Mouse (Mus musculus): ENCODE measurements around the gene Zfp52. TPM values are rescaled to one million over a fixed set of nuclear protein-coding genes. Genes with fewer than 3 reads are reported as not detected.
A peak's percentile ranks its signal among the peaks of the same experiment; 100 is the strongest.

The Zfp52 gene
- total and polyA plus RNA-seq, 3 experiments, result 2.8 to 3.5 TPM; not detected in 1

GRCm38 (mm10) chr17:21515403-21516105 lies 19.8 kb upstream of the Zfp52 start:
- Histone ChIP-seq H3K79me2 (ENCODE audit: control insufficient read depth, insufficient read depth, low read length, poor library complexity) (no peaks in the 10 kb centered on the region; the same call in 1 of the 2 replicates), H3K9ac (ENCODE audit: control insufficient read depth, low read depth, low read length, poor library complexity, severe bottlenecking) (peak overlapping the region; percentile 88), H3K27ac (ENCODE audit: control insufficient read depth, low read depth, low read length) (0 out of 2 replicates have a peak overlapping the region, but pooled peaks have one; percentile 90), H3K9me3 (replicated peaks; ENCODE audit: insufficient read depth, low read length) (no peaks in the 10 kb centered on the region), H3K36me3 (ENCODE audit: control insufficient read depth in 1 of 2, insufficient read depth in 2 of 2, low read length in 2 of 2) (no peaks in the 10 kb centered on the region), H3K4me3 (ENCODE audit: control insufficient read depth in 1 of 2, insufficient read depth in 1 of 2, low read depth in 2 of 2, low read length in 2 of 2) (peak overlapping the region; percentile 67 to 88), H3K27me3 (ENCODE audit: control insufficient read depth in 1 of 2, insufficient read depth in 2 of 2, low read length in 2 of 2) (no peaks in the 10 kb centered on the region), H3K4me1 (ENCODE audit: control insufficient read depth in 1 of 2, insufficient read depth in 2 of 2, low read length in 2 of 2) (no peaks in the 10 kb centered on the region)
- peak; percentile 92 for DNase-seq (ENCODE audit: low read depth, low spot score)
- TF ChIP-seq TBP (IDR thresholded peaks at IDR 0.05; ENCODE audit: low read depth, low read length) (0 out of 2 replicates have a peak, but pooled peaks have one; percentile 40), TAL1 (IDR thresholded peaks at IDR 0.05; ENCODE audit: low read length) (no peak), NRF1 (IDR thresholded peaks at IDR 0.05; ENCODE audit: insufficient read depth, low read depth, low read length, poor library complexity, severe bottlenecking) (no peak), RAD21 (IDR thresholded peaks at IDR 0.05; ENCODE audit: low read depth, low read length) (peak; percentile 87), ZNF384 (IDR thresholded peaks at IDR 0.05; ENCODE audit: low read depth, low read length) (peak; percentile 95), CTCF (IDR thresholded peaks at IDR 0.05 in 2 of 3, conservative IDR thresholded peaks at IDR 0.05 in 1 of 3; ENCODE audit: control insufficient read depth in 1 of 3, insufficient read depth in 1 of 3, low read depth in 2 of 3, low read length in 3 of 3, poor library complexity in 1 of 3, severe bottlenecking in 1 of 3) (peak; percentile 45 to 84 (median 70)), GATA1 (IDR thresholded peaks at IDR 0.05; ENCODE audit: low read depth, low read length) (no peak), USF1 (IDR thresholded peaks at IDR 0.05; ENCODE audit: low read depth, low read length) (no peak), GABPA (IDR thresholded peaks at IDR 0.05; ENCODE audit: low read depth, low read length) (no peak), SIN3A (IDR thresholded peaks at IDR 0.05; ENCODE audit: low read length) (0 out of 2 replicates have a peak, but pooled peaks have one; percentile 55), ETS1 (IDR thresholded peaks at IDR 0.05; ENCODE audit: low read depth, low read length) (no peak), ZC3H11A (IDR thresholded peaks at IDR 0.05; ENCODE audit: low read depth, low read length) (peak; percentile 70), RCOR1 (IDR thresholded peaks at IDR 0.05; ENCODE audit: low read depth, low read length) (no peak), POLR2AphosphoS5 (IDR thresholded peaks at IDR 0.05; ENCODE audit: borderline replicate concordance, low read depth, low read length) (no peak), BHLHE40 (IDR thresholded peaks at IDR 0.05; ENCODE audit: borderline replicate concordance, low read depth, low read length) (no peak), ZMIZ1 (IDR thresholded peaks at IDR 0.05; ENCODE audit: low read depth, low read length) (no peak), HCFC1 (IDR thresholded peaks at IDR 0.05; ENCODE audit: low read depth, low read length) (no peak), ZKSCAN1 (IDR thresholded peaks at IDR 0.05; ENCODE audit: low read depth, low read length) (no peak), ELF1 (IDR thresholded peaks at IDR 0.05; ENCODE audit: low read depth, low read length) (no peak), MAFK (IDR thresholded peaks at IDR 0.05; ENCODE audit: borderline replicate concordance, low read depth, low read length) (no peak), MAZ (IDR thresholded peaks at IDR 0.05; ENCODE audit: low read depth, low read length) (no peak), POLR2AphosphoS2 (IDR thresholded peaks at IDR 0.05; ENCODE audit: low read length) (no peak), CHD1 (IDR thresholded peaks at IDR 0.05; ENCODE audit: low read depth, low read length) (no peak), UBTF (IDR thresholded peaks at IDR 0.05; ENCODE audit: borderline replicate concordance, insufficient read depth, low read depth, low read length) (no peak), MAX (IDR thresholded peaks at IDR 0.05; ENCODE audit: low read length) (no peak), MYB (IDR thresholded peaks at IDR 0.05; ENCODE audit: low read depth, low read length) (no peak), SMC3 (IDR thresholded peaks at IDR 0.05; ENCODE audit: low read depth, low read length) (peak; percentile 70), JUND (IDR thresholded peaks at IDR 0.05; ENCODE audit: low read depth, low read length) (no peak; the same call in 1 of the 2 replicates)

Measured in MEL (cell line).